Mouse (Mus musculus) cerebellum, postnatal 10 days (tissue): ENCODE results near the gene Alkbh2.

Experiments
- DNase-seq, 2 experiments: peaks; one replicate each; pipeline ENCODE4 v3.0.0; 2021; ENCODE audit warnings: mixed read lengths in 2 of 2

Gene Alkbh2

DNA sequence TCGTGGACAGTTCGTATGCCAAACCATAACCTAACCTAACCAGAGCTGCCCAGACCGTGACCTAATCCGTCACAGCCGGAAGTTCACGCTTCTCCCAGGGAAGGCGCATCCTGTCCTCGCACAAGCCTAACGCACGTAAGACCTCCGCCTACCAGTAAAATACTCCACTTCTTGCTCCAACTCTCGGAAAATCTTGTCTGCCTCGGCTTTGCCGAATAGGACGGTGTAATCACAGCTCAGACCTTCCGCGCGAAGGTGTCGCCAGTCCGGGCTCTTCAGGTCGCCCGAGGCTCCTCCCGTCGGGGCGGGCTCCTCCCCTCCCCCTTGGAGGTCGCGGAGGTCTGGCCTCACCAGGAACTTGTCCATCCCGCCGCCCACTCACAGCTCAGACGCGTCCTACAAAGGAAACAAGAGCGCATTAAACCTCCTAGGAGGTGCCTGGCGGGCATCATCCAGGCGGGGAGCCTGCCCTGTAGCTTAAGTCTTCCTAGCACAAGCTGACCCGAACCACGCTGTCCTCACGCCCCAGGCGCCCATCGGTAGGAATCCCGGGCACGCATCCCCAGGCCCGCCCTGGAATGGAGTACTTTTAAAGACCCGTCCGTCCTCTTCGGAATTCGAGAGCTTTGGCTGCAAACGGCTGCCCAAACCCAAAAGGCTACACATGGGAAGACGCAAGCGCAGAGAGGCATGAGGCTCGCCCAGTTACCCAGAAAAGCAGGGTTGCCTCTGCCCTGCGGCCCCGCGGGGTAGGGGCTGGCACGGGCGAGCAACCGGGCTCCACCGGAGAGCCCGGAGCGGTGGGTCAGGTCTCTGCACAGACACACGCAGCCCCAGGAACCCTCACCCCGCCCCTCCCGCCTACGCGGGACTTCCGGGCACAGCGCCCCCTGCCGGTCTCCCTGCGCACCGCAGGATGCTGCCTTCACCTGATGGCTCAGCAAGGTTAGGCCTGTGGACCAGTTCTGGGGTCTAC is at the start of gene Alkbh2:
TSS of gene Alkbh2 (minus strand) at position 845 of the 976 bp plus-strand sequence.
- peak; percentile 93 to 95 for DNase-seq

DNA sequence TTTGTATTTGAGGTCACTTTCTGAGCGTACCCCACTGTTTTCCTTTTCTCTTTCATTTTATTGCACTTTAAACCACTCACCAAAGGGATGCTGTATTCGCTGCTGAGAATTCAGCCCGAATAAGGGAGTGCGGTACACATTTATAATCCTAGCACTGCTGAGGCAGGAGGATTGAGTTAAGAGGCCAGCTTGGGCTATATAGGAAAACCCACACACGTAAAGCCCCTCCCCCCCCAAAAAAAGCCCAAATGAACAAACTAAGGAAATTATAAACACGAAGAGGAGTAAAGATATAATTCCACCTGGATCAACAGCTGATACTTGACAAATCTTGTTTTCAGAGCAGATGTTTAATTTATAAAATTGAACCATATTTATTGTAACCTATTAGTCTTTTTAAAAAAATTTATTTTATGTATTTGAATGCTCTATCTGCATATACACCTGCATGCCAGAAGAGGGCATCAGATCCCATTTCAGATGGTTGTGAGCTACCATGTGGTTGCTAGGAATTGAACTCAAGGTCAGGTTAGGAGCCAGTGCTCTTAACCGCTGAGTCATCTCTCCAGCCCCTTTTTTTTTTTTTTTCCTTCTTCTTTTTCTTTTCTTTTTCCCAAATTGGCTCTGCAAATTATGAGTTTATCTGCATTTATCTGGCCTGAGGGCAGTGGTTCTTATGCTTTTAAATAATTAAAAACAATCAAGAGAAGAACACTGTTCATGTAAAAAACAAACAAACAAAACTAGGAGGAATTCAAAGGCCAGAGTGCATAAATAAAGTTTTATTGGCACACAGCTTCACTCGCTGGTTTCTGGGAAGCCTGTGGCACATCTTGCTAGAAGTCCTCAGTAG is 48.8 kb upstream of the Alkbh2 start:
- DNase-seq = no peak

DNA sequence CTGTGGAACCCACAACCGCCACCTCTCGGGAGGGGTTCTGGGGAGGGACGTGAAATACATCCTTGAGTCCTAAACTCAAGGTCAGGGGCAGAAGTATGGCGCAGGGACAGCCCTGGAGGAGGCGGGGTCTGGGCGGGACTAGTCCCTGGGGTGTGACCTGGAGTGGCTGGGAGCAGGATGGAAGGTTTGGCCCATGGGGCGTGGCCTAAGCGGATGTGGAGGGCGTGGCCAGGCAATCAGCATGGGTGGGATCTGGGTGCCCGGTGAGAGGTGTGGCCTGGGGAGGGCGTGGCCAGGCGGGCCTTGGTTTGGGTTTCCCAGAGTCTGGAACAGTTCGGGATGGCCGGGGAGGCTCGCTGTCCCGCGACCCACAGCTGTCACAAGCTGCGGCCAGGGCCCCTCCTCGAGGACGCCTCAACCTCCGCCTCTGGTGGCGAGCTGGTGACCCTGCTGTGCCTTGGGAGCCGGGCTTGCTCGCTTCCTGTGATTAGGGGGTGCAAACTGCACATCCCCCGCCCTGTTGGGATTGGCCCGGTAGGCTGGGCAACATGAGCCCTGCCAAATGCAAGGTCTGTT is 47.7 kb upstream of the Alkbh2 start:
- peak; percentile 68 to 81 for DNase-seq

DNA sequence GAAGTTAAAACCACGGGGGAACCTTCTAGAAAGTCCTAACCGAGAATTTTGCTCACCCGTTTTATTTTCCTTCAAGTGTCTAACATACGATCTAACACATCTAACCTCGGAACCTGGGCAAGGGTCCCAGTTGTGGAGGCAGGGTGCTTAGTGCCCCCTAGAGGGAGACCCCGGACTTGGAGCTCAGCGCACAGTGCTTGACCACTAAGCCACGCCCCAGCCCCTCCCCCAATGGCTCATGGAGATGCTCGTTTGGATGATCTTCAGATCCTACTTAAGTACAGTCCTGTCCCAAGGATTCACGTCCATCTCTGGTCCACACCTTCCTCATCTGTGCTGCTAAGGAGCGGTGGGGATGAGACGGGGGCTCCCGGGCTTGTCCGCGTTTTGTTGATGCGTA is 46.6 kb upstream of the Alkbh2 start:
- DNase-seq = peak; percentile 77

DNA sequence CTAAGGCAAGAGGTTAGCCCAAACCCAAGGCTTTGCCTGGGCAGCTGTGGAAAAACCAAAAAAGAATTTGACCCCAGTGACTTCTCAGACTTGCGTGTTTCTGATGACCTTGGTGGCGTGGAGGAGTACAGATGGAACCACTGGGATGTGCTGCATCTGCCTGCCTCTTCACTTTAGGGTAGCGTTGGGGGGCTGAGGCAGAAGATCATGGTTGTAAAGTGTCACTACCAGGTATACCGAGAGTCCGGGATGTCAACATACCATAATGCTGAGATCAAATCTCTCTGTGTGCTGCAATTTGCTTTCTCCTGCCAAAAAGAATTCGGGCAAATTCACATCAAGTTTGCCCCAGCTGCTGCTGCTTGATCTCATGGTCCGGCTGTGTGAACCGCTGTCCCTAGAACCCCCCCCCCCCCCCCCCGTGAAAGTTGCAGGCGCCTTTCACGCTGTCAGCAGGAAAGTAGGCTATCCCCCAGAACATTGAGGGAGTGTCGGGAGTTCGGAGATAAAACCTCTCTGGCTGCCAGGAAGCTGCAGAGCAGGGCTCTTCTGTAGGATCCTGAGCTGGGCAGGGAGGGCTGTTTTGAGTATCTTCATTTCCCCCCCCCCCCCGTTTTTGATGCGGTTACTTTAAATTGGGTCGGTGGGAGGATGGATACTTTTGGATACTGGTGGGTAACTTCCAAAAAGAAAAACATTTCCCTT is 46.0 kb upstream of the Alkbh2 start:
- no peak for DNase-seq

DNA sequence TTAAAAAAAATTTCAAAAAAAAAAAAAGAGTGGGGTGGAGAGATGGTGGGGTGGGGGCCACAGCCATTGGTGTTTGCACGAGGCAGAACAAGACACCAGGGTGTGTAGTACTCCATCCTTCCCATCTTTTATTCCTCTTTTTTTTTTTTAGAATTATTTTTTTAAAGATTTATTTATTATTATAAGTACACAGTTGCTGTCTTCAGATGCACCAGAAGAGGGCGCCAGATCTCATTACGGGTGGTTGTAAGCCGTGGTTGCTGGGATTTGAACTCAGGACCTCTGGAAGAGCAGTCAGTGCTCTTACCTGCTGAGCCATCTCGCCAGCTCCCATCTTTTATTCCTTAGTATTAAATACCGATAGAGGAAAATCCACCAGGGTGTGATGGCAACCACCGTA is 45.4 kb upstream of the Alkbh2 start:
- no peak for DNase-seq

DNA sequence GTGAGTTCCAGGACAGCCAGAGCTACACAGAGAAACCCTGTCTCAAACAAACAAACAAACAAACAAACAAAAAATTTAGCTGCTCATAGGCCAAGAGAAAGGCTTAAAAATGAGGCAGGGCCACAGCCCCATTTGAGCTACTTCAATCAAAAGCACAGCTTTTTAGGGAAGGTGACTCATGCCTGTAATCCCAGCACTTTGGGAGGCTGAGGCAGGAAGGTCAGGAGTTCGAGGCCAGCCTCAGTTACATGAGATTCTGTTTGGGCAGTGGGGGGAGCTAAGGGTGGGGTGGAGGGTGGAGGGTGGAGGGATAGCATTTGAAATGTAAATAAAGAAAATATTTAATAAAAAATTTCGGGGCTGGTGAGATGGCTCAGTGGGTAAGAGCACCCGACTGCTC is 44.9 kb upstream of the Alkbh2 start:
- DNase-seq = no peak

DNA sequence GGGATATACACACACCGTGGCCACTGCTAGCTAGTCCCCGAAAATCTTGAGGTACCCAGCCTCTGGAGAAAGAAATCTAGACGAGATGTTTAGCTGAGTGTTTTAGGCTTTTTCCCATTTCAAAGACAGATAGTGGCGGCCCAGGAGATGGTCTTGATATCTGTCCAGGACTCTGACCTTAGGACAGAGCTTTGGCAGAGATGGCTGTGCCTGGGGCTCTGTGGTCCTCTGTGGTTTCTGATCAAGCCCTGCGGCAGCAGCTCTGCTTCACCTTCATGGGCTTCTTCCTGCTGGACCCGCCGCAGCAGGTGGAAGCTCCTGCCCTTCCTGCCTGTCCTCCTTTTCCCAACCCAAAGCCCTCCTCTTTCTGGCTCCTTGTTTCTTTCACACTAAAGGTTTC is 42.3 kb upstream of the Alkbh2 start:
- DNase-seq = no peak

DNA sequence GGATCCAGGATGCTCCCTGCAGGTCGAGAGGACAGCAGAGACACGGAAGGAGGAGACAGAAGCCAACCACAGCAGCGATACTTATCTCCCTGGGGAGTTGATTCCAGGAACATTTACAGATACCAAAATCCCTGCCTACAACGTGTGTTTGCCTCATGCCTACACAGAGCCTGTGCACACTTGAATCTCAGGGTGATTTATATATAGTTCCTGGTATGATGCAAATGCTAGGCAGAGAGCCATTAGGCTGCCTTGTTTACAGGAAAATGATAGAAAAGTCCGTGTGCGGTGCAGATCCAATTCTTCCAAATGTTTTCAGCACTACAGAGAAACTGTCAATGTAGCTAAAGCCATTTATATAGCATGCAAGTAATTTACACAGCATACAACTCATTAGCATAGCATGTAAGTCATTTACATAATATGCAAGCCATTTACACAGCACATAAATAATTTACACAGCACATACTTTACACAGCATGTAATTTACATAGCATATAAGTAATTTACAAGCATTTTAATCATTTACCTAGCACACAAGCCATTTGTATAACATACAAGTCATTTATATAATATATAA is 35.2 kb upstream of the Alkbh2 start:
- no peak for DNase-seq

DNA sequence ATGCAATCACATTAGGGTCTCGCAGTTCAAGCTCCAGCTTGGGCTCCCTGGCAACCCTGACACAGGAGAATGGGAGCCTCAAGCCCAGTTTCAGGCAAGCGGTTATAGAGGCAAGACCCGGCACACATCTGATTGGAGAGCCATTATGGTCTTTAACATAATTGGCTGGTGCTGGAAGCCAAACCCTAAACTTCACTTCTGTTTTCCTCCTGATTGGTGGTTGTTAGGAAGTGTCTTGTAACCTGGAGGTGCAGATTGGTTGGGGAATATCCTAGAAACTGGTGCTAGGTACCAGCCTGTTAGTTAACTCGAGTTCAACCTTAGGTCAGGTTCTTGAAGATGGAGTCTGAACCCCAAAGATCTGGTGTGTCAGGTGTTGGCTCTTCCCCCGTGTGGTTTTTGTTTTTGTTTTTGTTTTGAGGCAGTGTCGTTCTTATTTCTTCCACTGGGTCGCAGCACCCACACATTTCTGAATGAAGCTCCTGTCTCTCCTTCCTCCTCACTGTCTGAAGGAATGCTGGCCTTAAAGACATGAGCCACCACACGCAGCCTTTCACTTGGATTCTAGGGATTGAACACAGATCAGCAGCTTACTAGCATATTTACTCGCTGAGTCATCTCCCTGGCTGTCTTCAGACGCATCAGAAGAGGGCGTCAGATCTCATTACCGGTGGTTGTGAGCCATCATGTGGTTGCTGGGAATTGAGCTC is 34.2 kb upstream of the Alkbh2 start:
- no peak for DNase-seq

DNA sequence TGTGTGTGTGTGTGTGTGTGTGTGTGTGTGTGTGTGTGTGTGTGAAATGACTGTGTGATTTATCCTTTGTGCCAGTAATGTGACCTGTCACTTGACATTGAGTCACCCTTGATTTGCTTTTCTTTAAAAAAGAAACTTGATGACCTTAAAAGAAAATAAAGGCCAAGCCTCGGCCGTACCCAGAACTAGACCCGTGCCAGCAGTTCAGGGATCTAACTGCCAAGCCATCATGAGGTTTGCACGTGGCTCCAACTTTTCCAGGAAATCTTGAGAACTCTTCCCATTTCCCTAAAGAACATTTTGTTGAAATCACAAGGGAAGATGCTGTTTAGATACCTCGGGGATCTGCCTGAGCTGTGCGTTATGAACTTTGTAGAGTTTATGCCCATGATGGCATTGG is 33.4 kb upstream of the Alkbh2 start:
- DNase-seq = no peak

DNA sequence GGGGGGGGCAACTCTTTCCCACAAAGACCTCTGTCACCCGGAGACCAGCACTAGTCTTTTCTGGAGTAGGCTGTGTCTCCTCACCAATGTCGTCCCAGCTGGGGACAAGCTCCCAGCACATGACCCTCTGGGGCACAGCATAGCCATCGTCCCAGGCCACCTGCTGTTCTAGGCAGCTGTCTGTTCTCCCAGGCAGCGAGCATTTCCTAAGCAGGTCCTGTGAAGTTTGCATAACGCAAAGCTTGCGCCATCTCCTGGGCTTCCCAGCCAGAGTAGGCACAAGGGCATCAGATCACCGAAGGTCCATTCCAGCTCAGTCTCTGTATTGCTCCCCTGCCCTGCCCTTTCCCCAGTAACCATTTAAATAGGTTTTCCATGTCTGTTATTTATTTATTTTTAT is 29.2 kb upstream of the Alkbh2 start:
- DNase-seq = no peak

DNA sequence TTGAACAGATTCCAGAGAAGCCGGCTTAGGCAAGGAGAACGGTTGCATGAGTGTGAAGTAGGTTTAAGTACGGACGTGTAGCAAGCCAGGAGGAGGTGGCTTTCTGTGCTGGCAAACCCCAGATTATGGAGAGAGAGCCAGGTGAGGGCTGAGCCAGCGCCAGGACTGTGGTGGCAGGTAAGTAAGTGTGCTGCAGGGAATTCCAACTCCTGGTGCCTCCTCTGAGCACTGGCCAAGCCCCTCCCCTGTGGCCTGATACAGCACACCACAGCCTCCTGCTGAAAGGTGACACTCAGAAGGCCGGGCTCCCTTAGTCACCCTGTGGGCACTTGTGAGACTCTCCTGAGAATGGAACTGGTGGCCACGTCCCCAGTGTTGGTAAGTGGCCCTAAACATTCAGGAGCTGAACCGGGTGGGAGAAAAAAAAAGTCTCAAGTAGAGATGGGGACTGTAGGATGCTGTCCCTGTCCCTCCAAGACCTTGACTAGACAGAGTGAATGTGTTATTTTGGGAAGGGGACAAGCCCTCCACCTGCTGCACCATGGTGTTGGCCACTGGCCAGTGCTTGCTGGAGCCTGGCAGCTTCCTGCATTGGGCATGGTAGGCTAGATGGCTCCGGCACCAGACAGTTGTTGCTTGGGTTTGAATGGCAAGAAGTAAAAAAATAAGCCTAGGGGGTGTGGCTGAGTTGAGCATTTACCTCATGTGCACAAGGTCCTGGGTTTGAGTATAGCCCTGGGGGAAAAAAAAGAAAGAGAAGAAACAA is 27.3 kb upstream of the Alkbh2 start:
- DNase-seq = peak; percentile 57 to 67

DNA sequence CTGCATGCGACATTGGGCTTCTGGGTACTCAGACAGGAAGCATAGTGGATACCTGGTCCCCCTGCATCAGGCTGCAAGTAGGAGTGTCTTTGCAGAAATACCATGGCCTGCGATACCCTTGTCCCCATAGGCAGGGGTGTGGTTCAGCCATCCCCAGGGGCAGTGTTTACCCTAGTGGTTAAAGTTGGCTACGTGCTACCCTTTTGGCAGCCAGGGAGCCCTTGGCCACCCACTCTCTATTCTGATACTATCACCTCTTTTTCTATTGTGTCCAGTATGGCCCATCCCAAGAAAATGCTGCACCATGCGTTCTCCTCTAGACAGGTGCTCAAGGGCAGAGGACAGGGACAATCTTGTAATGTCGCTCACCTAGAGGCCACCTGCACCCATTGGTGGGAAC is 26.7 kb upstream of the Alkbh2 start:
- DNase-seq = no peak

DNA sequence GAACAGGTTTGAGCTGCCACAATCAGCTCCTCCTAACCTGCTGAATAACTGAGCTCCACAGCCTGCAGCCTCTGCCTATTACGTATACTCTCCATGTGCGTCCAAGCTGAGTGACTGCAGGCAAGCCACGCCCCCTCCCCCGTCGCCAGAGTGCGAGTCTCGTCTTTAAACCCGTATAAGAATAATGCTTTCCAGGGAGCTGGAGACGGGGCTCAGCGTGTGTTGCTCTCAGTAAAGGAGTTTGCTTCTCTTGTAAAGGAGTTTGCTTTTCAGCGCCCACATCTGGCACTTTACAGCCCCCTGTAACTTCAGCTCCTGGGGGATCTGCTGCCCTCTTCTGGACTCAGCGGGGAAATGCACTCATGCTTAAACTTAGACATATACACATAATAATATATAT is 25.5 kb upstream of the Alkbh2 start:
- peak in 1 of 2 experiments; percentile 27 for DNase-seq

DNA sequence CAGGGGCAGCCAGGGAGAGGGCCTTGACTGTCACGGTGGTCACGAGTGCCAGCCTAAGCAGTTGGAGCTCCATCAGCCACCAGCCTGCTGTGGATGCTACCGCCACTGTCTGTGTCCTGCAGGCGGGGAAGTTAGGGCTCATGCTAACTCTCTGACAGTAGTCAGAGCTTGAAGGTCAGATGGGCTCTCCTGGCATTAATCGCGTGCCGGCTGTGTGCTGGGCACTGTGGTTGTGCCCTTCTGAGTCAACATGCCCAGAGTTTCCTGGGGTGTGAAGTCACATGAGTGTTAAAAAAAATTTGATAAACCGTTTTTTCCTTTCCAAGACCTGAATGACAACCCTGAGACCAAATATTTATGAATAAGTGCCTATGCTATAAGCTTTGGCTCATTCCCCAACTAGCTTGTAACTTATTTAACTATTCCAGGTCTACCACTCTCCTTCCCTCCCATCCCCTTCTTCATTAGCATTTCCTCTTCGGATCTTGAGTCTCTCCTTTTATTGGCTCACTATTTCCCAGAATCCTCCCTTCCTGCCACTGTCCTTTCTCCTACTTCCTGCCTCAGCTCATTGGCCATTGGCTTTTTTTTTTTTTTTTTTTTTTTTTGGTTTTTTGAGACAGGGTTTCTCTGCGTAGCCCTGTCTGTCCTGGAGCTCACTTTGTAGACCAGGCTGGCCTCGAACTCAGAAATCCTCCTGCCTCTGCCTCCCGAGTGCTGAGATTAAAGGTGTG is 24.5 kb upstream of the Alkbh2 start:
- DNase-seq = no peak

DNA sequence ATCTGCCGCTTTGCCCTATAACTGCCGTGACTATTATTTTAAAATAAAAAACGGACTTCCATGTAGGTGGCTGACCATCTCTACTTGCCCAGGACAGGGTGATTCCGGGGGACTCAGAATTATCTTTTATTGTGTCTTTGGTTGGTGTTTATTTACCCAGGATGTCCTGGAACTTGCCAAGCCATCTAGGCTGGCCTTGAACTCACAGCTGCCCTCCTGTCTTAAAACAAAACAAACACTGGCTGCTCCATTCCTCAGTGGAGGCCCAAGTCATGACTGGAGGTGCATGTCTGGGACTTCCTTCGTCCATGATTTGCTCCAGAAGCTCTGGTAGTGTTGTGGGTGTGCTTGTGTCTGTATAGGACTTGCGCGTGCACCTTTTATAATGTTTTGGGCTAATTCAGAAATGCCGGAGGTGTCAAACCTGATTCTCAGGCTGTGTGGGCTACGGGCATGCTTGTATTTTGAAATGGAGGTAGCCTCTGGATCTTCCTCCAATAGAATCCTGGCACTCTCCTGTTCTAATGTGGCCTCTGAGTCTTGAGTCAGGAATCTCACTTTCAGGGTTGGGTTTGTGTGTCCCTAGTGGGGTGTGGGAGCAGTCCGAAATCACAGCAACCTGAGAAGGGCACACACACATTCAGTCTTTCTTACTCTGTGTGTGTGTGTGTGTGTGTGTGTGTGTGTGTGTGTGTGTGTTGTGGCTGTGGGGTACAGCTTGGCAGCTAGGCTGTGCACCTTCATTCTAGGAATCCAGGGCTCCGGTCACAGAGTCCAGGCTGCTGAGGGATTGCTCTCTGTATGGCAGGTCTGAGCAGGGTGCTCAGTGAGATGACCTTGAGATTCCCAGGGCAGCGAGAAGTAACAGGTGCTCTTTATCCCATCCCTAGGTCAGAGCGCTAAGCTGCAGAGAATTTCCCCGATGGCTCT is 19.3 kb upstream of the Alkbh2 start:
- no peak for DNase-seq

DNA sequence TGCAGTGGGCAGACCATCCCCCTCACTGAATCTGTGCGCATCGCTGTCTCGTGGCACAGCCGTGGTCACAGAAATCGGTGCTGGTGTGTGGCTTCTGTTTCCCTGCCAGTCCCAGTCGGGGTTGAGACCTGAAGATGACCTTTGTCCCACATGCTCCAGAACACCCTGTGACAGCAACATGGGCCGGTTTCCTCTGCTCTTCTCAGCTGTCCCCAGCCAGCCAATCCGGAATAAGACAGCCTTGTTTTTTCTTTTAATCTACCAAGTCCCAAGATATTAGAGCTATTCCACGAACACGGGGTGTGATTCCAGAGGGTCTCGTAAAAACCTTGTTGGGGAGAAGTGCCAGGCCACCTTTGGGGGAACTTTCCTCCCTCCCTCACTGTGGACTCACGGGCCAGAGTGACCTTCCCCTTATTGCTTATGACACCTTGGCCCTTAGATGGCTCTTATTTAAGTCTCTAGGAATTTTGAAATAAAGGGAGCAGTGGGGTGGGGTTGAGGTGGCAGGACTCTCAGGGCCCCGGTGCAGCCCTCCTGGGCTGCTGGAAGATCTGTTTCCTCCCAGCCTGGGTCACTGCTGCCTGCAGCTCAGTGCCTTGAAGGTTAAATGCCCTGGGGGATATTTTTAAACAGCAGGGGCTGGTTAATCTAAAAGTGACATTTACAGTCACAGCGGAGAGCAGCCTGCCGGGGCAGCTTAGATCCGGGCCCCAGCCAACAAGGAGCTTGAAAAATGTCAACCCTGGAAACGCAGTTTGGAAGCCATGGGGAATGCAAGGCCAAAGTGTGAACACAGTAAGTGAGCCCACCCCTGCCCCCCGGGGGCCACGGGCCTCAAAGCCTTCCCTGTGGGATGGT is 18.2 kb upstream of the Alkbh2 start, which contains the start of gene Acacb:
TSS of gene Acacb (plus strand) at position 508 of the 861 bp plus-strand sequence.
- DNase-seq = no peak
